Mouse (Mus musculus): ENCODE measurements around the gene F3. TPM values are rescaled to one million over a fixed set of nuclear protein-coding genes. Genes with fewer than 3 reads are reported as not detected.

The F3 gene
- total RNA-seq, 2 experiments from 2014 or later, result 4.5 to 7.3 TPM

DNA sequence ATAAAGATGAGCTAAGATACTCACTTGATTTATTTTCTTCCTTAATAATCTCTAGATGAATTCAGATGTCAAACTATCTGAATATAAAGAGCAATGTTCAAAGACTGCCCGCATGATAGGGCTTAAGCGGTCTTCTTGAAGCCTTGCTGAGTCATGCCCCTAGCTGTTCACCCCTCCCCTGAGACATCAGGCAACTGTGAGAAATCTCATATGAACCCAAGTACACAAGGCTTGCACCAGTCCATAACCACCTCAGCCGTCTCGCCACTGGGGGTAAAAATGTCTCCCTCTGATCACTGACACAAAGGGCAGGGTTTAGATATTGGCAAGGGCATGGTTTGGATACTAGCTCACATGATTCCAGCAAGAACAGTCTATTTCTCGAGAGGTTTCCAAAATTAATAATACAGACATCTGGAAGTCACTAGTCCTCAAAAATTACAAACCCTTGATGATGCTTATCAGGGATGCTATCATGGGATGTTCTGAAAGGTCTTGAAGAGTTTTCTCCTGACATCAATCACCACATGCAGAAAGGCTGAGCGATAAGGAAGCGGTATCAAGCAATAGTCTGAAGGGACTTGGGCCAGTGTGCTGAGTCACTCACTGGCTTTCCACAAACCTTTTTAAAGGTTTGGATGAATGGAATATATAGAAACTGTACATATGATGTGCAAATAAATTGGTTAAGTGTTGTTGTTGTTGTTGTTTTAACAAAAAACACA is 20.0 kb upstream of the F3 start:
- no peak for DNase-seq
- intact Hi-C loops (cut with DNase I; ENCODE audit: low total_unique reads), result no loop called here

DNA sequence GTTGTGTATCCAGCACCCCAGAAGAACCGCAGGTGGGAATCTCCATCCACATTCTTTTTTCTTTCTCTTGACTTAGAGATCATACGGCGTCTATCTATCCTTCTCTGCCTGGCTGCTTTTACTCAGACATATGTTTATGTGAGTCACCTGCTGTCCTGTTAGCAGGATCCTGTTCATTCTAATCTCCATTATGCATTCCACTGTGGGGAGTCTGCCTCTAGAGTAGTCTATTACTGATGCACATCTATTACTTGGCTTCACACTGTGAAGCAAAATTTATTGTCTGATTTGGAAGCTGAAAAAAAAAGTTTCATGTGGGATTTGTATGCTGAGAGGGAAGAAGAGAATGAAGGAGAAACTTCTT is 19.5 kb upstream of the F3 start:
- intact Hi-C loops (cut with DNase I; ENCODE audit: low total_unique reads), result no loop called here
- DNase-seq, result no peak

DNA sequence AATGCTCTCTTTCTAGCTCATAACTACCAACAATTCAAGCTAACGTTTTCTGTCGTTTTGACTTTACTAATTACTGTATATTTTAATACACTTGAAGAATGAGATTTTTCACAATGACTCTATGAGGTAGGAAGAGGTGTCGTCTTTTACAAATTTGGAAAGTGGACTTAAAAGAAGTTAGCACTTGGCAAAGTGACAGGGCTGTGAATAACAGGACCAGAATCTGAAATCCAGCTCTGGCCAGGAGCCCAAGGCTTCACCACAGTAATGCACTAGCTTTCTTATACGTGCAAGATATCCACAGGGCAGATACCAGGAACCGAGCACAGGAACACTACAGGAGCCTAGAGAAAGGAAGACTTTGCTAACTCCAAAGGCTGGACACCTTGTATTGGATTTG is 17.2 kb upstream of the F3 start:
- DNase-seq, result no peak
- intact Hi-C loops (cut with DNase I; ENCODE audit: low total_unique reads), result no loop called here

DNA sequence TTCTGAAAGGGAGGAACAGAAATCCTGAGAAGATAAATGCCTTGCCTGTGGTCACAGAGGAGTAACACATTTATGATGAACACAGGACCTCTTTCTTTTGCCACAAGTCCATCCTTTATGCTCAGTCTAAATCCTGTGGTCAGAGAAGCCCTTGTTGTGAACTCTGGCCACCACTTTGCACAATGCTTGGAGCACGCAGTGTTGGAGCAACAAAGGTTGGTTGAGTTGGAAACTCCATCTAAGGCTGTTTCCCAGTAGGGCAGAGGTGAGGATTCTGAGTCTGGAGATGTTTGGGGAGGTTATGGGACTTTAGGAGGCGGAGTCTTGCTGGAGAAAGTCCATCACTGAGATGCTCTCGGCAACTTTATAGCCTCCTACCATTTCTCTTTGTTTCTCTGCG is 16.2 kb upstream of the F3 start:
- DNase-seq, result no peak
- intact Hi-C loops (cut with DNase I; ENCODE audit: low total_unique reads), result no loop called here

DNA sequence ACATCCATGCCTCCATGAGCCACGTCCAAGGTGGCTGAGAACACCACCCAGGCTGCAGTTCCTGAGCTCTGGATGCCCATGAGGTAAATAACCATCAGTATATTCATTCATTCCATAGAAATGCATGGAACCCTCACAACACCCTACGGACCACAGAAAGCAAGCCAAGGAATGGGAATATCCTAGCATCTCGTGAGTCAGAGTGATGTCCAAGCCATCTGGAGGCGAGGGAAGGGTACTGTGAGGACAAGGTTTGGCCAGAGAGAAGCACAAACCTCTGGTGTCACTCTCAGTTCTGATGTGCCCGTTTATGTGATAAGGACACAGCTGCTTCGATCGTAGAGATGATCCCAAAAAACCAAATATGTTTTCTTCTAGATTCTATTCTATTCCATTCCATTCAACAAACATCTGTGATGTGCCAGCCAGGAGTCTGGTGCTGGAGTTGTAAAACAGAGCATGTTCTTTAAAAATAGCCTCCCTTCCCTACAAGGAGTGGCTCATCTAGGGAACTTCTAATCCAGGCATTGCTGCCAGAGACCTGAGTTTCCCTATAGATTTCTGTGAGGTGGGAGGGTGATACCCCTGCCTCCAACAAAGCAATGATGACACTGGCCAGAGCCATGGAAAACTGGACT is 12.3 kb upstream of the F3 start:
- no peak for DNase-seq
- intact Hi-C loops (cut with DNase I; ENCODE audit: low total_unique reads), result no loop called here

DNA sequence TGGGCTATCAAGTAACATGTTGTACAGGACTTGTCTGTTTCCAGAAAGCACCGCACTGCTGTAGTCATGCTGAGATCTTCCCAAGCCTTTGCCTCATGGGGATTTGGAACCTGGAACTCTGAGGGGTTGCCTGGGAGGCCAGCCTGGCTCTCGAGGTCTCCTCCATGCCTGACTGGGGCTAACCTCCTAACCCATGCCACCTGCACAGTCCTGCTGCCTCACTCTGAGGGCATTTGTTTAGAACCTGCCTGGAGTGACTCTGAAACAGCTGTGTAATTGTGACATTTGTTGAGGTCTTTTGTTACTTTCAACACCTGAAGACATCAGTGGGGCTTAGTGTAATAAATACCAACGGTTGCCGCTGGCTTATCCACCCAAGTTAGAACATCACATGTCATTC is 11.1 kb upstream of the F3 start:
- DNase-seq, result no peak

DNA sequence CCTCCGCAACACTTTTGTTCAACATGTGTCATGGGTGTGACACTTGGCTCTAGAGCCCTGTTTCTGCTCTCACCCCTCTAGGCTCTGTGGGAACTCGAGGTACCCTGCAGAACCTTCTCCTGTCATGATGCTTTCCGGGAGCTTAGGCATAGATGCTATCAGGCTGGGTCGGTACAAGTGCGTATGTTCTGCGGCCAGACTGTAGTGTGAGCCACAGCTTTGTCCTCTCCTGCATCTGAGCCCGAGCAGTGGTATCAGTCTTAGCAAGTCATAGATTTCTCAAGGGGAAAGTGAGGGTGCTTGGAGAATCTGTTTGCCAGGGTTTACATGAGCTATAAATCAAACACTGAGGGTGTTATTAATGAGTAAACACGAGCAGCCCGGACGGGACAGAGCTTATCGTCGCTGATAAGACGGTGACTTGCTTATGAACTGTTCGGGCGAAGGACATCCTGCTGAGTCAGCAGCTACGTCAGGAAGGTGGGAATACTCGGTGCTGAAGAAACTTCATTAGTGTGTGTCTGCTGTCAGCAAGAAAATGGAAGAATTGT is 10.1 kb upstream of the F3 start:
- DNase-seq, result no peak
- intact Hi-C loops (cut with DNase I; ENCODE audit: low total_unique reads), result no loop called here

More for the DNA sequence above, 11.1 kb upstream of the F3 start:
- intact Hi-C loops (cut with DNase I; ENCODE audit: low total_unique reads), result no loop called here

DNA sequence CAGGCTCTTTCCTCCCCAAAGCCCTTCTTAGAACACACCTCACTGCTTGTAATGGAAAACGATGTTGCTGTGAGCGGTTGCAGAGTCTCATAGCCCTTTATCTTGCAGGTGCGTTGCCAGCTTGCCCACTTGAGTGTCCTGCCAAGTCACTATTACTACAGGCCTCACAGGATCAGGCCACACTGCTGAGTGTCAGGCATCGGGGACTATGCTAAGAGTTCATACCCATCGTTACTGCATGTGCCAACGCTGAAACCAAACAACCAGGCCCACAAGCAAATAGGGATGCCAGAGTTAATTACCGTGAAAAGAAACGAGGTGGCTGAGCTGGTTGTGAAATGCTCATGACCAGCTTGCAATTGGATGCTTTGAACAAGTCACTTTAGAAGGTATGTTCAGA is 9.5 kb upstream of the F3 start:
- intact Hi-C loops (cut with DNase I; ENCODE audit: low total_unique reads), result no loop called here
- no peak for DNase-seq

DNA sequence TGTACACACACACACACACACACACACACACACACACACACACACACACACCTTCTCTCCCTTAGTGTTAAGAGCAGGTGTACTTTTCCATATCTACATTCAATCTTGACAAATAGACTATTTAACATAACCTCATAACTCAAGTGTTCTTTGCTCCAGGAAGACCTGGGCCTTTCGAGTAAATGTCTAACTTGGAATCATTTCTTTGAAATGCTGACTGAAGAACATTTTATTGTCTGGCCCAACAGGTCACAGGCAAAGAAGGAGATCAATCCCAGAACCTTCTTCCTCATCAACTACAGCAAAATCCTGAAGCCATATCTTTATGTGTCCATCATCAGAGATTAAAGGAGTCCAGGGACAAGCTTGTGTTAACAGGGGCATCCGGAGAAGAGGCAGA is 8.9 kb upstream of the F3 start:
- intact Hi-C loops (cut with DNase I; ENCODE audit: low total_unique reads), result no loop called here
- DNase-seq, result no peak

DNA sequence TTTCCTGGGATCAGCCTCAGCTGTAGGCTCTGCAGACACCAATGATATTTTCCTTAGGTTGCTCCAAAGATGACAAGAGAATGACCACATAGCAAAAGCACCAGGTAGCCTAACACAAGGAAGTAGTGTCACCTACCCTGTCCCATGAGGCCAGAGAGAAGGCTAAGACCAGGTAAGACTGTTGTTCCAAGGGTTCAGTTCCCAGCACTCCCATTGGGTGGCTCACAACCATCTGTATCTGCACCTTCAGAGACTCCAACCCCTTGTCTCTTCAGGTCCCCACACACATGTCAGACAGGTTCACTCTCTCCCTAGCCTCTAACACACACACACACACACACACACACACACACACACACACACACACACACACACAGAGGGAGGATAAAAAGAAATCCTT is 8.0 kb upstream of the F3 start:
- intact Hi-C loops (cut with DNase I; ENCODE audit: low total_unique reads), result no loop called here
- no peak for DNase-seq

DNA sequence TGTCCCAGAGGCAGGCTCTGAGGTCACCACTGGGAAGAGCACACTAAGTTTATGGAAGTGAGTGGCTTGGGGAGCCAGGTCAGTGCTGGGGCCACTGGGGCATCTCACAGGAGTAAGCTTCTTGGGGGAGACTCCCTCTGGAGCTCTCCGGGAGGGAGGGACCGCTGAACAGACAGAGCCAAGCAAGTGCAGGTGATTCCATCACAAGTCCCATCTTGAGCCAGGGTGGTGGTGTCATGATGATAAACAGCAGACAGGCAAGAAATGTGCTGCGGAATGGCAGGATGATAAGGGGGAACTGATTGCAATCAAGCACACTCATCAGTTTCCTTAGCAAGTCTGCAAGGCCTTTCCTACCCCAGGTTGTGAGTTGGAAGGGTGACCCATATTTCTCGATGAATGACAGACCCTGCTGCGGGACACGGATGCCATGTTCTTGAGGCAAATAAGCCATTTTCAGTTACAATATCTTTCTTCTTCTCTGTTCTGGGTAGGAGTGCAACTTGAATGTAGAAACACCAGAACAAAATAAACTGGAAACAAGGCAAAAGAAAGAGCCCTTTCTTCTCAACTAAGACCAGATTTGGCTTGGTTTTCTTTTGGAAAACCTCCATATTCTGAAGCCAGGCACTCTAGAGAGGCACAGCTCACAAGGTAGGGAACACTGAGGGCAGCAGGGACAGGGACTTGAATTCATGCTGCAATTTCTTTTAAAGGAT is 7.4 kb upstream of the F3 start:
- intact Hi-C loops (cut with DNase I; ENCODE audit: low total_unique reads), result no loop called here

DNA sequence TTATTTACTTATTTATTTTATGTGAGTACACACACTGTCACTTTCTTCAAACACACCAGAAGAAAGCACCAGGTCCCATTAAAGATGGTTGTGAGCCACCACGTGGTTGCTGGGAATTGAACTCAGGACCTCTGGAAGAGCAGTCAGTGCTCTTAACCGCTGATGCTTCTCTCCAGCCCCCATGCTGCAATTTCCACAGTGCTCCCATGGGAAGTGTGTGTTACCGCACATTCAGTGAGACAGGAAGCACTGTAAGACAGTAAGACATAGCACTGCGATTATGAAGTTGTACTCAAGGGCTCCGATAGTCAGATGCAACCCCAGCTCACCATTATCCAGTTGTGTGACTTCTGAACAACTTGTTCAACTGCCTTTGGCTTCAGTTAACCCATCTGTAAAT is 6.9 kb upstream of the F3 start:
- intact Hi-C loops (cut with DNase I; ENCODE audit: low total_unique reads), result no loop called here
- no peak for DNase-seq

More for the DNA sequence above, 7.4 kb upstream of the F3 start:
- no peak for DNase-seq

DNA sequence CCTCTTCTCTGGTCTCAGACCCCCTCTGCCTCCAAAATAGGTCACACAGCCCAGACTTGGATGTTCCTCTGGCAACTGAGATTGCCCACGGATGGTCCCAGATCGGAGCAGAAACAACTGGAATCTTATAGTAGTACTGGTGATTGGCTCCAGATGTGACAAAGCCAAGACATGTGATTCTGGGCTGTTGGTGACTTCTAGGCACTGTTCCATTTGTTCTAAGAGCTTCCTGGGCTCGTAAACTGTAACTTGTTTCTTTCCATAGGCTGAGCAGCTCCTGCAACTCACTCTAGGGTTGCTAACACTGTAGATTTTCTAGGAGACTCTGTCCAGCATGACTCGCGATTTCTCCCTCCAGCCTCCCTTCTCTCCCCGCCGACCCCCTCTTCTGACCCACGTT is 4.7 kb upstream of the F3 start:
- intact Hi-C loops (cut with DNase I; ENCODE audit: low total_unique reads), result no loop called here
- no peak for DNase-seq

DNA sequence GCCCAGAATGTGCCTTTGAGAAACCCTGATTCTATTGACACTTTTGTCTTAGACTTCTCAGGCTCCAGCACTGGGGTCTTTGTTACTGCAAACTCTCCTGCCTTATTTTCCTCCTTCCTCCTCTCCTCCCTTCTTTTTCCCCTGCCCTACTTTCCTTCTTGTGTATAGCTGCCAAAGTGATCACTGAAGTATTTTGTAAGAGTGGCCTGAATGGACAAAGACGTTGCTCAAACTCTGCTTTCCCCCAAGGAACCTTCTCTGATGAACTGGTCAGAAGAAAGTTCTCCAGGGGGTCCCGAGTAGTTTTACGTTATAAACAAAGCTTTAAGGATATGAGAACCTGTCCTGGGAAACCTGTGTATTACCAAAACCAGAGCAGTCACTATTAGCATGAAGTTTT is 3.6 kb upstream of the F3 start:
- no peak for DNase-seq
- intact Hi-C loops (cut with DNase I; ENCODE audit: low total_unique reads), result no loop called here

DNA sequence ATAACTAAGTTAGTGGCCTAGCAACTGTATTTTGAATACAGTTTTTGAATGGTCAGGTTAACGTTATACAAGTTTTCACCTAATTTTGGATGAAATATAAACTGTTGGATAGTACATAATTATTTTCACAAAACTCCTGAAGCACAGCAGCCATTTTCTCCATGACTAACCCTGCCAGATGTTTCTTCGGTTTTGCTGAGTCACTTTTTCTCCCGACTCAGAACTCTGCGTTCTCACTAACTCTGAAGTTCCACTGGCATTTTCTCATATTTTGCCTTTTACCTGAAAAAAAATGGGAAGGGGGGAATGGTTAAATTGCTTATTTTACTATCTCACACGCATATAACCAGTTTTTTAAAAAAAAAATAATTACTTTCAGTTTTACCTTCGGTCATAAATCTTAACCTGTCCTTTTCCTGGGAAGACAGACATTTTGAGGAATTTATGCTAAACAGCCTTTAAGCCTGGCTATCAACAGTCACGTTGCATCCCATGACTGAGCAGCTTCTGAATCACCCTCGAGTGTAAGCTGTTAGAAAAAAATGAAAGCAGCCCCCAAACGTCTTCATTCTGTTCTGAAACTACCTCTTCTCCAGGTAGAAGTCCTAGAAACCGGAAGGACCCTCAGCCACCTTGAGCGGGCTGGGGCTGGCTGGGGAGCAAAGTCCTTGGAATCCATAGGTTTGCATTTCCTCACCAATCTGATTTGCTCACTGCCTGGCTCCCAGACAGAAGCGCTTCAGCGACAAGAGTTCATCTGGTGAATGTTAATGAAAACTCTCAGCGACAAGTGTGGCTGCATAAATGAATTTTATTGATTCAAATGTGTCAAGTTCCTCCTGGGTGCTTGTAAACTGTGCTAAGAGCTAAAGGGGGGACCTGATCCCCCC is 2.3 kb upstream of the F3 start:
- DNase-seq, result no peak
- intact Hi-C loops (cut with DNase I; ENCODE audit: low total_unique reads), result no loop called here

DNA sequence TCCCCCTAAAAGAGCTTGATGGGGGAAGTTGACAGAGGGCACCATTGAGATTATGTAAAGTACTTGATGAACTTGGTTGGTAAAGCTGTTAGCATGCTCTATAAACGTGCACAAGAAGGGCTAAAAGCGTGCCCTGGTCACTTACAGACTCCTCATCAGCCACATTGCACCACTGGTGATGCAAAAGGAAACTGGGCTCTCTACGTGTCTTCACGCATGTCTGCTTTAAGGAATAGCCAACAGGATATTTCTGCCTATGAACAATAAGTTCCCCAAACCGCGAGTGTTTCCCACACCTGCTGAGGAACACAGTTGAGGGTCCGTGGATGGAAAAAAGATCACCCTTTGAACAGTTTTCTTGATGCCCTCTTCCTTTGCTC is 1.7 kb upstream of the F3 start:
- no peak for DNase-seq
- intact Hi-C loops (cut with DNase I; ENCODE audit: low total_unique reads), result loop anchor here (2.0 kb wide), 1 partner anchor 171 kb away; no protein-coding TSS in a partner anchor

DNA sequence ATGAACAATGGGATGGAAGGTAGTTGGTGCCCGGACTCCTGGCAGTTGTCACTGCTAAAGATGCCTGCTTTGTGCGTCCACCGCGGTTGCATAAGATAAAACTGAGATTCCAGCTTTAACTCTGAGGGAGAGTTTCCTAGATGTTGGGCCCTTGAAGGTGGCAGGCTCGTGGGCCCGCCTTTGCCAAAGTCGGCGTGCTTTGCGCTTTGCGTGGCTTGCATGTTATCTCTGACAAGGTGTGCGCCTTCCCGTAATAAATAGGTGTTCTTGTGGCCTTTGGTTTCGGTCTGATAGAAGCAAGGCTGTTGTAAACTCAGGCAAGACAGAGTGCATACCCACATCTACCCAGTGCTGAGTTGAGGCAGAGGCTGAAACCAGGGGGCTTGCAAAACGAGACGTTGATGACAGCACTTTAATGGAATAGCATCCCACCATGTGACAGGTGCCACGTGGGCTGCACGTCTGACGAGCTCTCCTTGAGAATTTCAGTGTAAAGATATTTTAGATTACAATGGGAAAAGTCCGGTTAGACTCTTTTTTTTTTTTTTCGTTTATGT is 709 bp downstream of the F3 start:
- intact Hi-C loops (cut with DNase I; ENCODE audit: low total_unique reads), result loop anchor here (2.0 kb wide), 1 partner anchor 173 kb away; no protein-coding TSS in a partner anchor
- DNase-seq, result no peak

DNA sequence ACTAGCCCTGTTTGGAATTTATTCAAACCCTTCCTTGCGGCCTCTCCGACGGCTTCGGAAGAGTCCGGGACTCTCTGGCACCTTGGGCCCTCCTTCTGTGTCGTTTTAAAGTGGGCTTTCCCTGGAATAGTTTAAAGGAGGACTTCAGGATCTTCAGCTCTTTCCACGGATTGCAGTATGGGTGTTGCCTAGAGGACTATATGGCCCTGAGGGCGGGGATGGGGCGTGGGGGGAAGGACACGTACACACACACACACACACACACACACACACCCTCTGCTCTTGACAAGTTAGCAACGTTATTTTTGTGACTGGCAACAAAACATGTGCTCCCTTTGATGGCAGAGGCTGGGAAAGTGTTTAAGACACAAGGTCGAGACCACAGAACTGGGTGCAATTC is 1.2 kb downstream of the F3 start:
- intact Hi-C loops (cut with DNase I; ENCODE audit: low total_unique reads), result no loop called here
- DNase-seq, result no peak

DNA sequence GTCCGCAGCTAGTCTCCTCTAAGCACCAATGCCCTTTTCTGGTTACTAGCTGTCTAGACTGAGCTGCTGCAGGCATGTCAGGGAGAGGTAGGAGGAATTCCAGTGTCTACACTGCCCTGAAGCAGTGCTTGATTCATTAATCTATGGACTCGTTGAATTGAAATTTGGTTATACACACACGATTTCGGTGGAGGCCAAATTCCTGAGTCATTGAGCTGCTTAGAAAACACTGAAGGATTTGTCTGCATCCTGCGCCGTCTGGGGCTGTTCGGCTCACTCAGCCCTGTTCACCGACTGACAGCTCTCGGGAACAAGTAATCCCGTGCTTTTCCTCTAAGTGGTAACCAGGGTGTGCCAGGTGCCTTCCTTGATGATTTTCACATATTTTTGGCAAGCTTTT is 2.3 kb downstream of the F3 start:
- DNase-seq, result no peak
- intact Hi-C loops (cut with DNase I; ENCODE audit: low total_unique reads), result no loop called here
